Mouse (Mus musculus): ENCODE data around the gene Olfr1157.

The Olfr1157 gene

DNA sequence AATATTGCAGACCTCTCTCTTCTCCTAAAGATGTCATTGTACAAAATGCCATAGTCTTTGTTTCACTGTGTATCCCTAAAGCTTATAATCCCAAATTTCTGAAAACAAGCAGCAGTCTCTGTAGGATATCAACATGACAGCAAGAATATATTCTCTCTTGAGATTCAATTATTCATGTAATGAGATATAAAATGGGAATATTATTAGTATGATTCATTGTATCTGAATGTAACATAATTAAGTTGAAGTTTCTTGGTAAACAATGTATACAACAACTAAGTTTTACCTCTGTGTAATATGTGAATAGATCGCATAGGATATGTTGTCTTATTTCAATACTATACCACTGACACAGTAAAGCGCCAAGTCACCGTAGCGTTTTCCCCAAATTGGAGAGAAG lies at the start of gene Olfr1157:
Gene Olfr1157, minus strand, starts transcription at position 101 of the 400 bp plus-strand sequence.
- no peak for DNase-seq (ENCODE audit: extremely low read depth, low read depth, low spot score)

DNA sequence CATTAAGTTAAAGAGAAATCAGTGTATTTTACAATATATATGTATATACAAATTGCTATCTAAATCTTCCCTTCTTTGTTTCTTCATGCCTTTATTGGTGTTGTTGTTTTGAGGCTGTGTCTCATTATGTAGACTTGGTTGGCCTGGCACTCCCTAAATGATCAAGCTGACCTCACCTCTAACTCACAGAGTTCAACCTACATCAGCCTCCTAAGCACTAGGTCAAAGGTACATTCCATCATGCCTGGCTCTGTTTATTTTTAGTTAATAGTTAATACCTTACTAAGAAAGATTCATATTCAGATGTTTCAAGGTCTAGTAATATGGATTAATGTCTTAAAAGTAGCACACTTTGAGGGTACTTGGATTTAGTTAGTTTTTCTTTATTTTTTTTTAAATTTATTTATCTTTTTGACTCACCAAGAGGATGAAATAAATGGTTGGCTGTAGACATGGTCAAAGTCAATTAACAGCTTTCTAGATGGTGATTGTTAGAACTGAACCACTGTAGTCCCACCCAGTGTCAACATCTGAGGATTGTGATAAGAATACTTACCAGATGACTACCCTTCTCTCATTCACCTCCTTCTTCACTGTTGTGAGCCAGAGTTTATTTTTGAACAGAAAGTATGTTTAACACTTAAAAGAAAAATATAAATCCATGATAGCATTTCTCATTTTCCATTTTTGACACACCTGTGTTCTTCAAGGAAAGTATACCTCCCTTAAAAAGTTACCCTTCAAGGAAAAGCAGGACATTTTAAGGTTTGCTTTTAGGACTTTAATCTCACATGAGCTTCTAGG lies 39.6 kb upstream of the Olfr1157 start, which contains the start of gene Olfr1160:
Gene Olfr1160, minus strand, starts transcription at position 754 of the 804 bp plus-strand sequence.
- DNase-seq (ENCODE audit: extremely low read depth, low read depth, low spot score): no peak

DNA sequence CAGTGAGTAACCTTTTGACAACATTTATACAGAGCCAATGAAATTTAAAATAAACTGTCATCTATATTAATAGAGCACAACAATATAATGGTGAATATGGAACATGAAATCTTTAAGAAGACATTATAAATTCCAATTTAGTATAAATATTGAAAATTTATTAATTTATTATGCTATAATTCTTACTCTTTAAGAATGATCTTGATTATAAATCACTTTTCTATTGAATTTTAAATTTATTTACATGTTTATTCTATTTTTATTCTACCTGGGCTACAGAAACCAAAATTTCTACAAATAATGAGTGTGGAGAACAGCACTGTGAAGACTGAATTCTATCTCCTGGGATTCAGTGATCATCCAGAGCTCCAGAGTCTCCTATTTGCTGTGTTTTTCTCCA lies 21.7 kb upstream of the Olfr1157 start, which contains the start of gene Olfr1158:
Gene Olfr1158, plus strand, starts transcription at position 301 of the 400 bp plus-strand sequence.
- no peak for DNase-seq (ENCODE audit: extremely low read depth, low read depth, low spot score)

DNA sequence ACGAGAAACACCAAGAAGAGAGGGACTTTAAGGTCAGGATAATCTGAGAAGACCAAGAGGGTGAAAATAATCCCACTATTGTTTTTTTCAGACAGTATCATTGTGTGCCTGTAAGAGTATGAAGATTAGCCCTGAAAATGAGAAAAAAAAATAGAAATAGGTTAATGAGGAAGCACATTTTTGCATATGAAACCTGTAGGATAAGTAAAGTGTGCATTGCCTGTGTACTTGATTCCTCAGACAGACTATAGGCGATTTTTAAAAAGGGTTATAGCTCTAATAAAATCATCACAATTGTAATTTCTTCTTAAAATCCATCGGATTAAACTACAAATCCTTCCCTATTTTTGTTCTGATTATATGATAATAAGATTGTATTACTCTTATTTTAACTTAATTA lies 6.5 kb upstream of the Olfr1157 start, which contains the start of gene Olfr74:
Gene Olfr74, minus strand, starts transcription at position 101 of the 400 bp plus-strand sequence.
- no peak for DNase-seq (ENCODE audit: extremely low read depth, low read depth, low spot score)

DNA sequence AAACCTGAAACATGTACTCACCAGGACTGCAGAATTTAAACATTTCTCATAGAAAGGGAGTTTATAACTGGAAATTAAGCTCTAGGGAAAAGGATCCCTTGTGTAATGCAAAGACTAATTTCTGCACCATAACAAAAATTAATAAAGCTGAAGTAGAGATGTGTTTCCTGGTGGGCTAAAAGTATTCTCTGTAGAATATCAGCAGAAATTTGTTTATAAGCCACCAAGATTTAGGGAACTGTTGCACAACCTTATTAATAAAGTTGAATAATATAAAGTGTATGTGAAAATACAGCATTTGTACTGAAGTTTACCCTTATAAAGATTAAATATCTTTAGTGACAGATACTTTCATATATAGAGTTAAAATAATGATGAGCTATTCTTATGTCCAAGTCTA lies 15.1 kb downstream of the Olfr1157 start, which contains the start of gene Olfr1156:
Gene Olfr1156, minus strand, starts transcription at position 101 of the 400 bp plus-strand sequence.
- no peak for DNase-seq (ENCODE audit: extremely low read depth, low read depth, low spot score)

DNA sequence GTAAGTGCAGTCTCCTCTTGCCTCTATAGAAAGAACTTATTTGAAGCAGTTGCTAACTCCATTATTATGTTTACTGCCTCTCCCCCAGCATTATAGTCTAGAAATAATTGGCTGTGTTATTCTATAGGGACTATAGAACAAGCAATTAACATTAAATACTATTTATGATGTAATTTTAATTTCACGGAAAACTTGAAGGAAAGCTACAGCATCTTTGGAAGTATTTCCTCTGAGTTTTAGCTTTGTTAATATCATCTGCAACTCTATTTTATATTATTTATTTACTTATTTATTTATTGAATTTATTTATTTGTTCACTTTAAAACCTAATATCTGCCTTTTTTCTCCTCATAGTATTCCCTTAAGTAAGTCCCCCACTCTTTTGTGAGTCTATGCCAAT lies 23.1 kb downstream of the Olfr1157 start, which contains the start of gene Olfr1155:
Gene Olfr1155, minus strand, starts transcription at position 101 of the 400 bp plus-strand sequence.
- no peak for DNase-seq (ENCODE audit: extremely low read depth, low read depth, low spot score)
